Mouse (Mus musculus) retina, postnatal 7 days (tissue): ENCODE measurements around the gene Kntc1.

Source experiments
- DNase-seq: peaks from one replicate; pipeline ENCODE4 v3.0.0-alpha.2; 2012; ENCODE audit warnings: low read depth, low spot score

Kntc1 gene

GRCm38 (mm10) chr5:123808541-123808940 lies 59.0 kb downstream of the Kntc1 start:
- no peak for DNase-seq

DNA sequence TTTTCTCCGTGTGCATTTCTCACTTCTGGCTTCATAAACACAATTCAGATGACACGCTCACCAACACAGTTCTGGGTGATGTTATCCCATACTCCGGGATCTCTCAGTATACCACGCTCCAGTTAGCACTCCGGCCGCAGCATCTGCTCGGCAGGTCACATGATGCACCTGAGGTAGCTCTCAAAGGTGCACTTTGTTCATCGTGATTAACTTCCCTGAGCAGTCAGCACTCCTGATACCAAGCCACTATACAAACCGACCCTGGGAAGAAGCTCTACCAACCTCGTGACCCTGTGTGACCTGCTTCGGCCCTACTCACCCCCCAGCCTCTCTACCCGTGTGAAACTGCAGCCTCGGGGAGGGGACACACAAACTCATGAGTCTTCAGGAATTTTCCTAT lies 59.6 kb downstream of the Kntc1 start:
- DNase-seq, result no peak

- DNase-seq, result no peak
These were observed 67.4 kb downstream of the Kntc1 start for GRCm38 (mm10) chr5:123816891-123817290.

- no peak for DNase-seq
These were observed 69.5 kb downstream of the Kntc1 start for GRCm38 (mm10) chr5:123818941-123819577.

DNA sequence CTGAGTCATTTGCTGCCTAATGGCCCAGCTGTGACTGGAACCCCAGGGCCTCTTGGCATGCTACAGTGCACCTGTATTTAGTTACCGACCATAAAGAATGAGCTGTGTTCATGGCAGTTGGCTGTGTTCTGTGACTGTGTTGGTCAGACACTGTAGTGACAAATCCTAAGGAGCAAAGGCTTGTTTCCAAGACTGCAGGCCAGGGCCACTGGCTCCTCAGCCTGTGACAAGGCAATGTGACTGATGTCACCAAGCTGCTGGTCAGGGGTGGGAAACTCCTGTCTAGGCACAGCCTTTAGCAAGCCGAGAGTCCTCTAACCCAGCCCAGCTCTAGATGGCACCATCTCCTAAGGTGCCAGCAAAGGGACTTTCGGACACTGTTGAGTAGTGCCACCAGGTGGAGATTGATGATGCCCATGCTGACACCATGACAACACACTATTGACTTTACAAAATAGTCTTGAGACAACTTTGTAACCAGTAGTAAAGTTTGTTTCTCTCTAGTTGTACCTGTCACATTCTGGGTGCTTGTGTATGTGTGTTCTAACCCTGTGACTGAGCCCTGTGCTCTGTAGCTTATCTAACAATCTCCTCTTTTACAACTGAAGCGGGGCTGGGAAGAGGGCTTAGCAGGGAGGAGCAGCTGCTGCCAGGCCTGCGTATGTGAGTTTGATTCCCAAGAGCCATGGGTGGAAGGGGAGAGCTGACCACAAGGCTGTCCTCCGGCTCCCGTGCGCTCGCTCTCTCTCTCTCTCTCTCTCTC lies 71.2 kb downstream of the Kntc1 start:
- DNase-seq, result no peak

GRCm38 (mm10) chr5:123821264-123821571 lies 71.7 kb downstream of the Kntc1 start:
- no peak for DNase-seq

- DNase-seq, result no peak
These were observed 73.2 kb downstream of the Kntc1 start for GRCm38 (mm10) chr5:123822706-123823105.

DNA sequence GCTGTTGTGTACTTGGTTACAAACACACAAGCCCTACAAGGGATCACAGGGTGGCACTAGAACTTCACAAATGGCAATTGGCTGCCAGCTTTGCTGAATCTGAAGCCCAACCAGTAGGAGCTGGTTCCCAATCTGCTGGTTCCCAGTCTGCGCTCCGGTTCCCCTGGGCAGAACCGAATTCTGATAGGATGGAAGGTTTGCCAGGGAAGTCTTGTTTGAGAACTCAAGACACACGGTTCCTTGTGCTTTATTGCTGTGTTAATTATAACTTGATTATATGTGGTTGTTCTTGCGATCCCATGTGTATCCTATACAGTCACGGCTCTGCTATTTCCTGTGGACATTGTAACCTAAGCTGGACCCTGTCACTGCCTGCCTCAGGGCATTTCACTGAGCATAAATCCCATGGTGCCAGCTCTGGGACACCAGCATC lies 78.2 kb downstream of the Kntc1 start:
- DNase-seq, result no peak

DNA sequence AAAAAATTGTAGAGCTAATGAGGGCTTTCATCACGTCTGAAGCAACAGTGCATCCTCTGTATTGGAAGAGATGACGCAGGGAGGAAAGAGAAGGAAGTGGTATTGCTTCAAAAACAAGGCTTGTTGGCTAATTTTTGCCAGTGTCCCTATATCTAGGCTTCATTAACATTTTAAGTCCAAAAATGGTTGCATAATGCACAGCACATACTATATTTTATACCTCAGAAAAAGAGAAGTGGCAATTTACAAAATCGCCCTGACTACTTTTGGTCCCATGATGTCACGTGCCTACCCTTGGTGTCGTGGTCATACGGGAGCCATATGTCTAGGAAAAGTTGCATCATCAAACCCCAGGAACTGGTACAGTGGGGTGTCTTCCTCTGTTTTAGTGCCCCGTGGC lies 82.8 kb downstream of the Kntc1 start:
- DNase-seq, result no peak

DNA sequence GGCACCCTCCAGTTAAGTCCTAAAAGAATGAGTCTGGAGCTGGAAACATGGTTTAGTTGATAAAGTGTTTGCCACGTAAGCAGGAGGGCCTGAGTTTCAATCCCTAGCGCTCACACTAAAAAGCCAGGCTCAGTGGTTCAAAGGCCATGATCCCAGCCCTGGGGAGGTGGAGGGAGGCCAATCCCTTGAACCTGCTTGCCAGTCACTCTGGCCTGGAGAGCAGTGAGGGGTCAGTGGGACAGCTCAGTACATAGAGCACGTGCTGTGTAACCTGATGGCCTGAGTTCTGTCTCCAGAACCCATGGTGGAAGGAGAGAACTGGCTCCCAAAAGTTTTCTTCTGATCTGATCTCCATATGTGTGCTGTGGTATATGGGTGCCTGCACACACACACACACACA lies 85.3 kb downstream of the Kntc1 start:
- no peak for DNase-seq

DNA sequence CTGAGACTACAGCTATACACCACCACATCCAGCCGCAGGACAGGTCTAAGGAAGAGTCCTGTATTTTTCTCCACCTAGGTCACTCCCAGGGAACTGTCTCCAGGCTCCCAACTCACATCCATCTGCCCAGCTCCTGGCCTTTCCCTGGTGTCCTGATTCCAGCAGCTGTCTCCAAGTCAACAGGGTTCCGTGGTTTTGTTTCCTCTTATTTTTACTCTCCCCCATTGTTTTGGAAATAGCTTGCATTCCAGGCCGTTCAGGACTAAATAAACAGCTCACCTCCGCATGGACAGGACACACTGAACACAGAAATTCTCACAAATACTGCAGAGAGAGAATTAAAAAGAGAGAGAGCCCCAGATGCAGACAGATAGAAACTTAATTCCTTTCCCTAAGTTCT lies 87.9 kb downstream of the Kntc1 start:
- no peak for DNase-seq

- no peak for DNase-seq
These were observed 92.9 kb downstream of the Kntc1 start for GRCm38 (mm10) chr5:123842221-123842934.

- no peak for DNase-seq
These were observed 93.4 kb downstream of the Kntc1 start for GRCm38 (mm10) chr5:123842935-123843282.

DNA sequence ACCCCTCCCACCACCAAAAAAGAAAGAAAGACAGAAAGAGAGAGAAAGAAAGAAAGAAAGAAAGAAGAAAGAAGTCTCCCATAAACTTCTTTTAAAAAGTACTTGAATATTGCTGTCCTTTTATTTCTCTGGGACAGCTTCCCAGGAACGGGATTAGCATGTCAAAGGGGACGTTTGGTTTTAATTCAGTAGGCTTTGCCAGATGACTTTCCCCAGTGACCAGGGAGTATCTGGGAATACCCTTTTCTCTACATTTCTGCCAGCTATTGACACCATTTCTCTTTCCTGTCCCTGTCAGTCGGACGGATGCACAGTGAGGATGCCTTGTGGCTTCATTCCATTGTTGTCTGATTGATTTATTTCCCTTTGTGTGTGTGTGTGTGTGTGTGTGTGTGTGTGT lies 94.3 kb downstream of the Kntc1 start:
- no peak for DNase-seq

DNA sequence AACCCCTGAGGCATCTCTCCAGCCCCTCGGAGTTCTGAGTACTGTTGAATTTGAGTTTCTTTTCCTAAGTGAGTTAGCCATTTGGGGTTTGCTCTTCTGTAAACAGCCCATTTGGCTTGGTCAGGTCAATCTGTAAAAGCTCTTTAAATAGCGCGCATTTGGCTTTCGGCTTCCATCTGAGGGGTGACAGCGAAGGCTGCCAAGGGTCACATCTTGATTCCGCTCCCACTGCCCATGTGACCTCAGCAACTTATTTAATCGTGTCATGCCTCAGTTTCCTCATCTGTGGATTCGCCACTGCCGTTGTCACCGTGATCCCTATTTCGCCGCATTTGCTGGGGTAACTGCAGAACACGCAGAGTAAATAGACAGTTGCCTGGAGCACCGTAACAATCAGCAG lies 94.8 kb downstream of the Kntc1 start:
- DNase-seq, result no peak

DNA sequence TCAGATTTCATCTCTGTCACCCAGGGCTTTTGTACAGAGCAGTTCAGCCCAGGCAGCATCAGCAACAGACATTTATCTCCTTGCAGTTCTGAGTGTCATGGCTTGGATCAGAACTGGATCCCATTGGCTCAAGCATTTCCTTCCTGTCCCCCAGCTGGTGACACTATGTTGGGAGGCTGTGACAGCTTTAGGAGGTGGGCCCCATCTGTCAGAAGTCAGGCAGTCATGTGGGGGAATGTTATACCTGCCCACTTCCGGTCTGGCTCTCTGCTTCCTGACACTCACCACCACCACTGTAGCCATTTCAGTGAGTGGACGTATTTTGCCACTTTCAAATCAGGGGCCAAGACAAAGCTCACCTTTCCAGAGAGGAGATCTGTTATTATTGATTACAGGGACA lies 101.9 kb downstream of the Kntc1 start:
- no peak for DNase-seq

- no peak for DNase-seq
These were observed 104.5 kb downstream of the Kntc1 start for GRCm38 (mm10) chr5:123853877-123854504.

- no peak for DNase-seq
These were observed 105.0 kb downstream of the Kntc1 start for GRCm38 (mm10) chr5:123854511-123854910.

DNA sequence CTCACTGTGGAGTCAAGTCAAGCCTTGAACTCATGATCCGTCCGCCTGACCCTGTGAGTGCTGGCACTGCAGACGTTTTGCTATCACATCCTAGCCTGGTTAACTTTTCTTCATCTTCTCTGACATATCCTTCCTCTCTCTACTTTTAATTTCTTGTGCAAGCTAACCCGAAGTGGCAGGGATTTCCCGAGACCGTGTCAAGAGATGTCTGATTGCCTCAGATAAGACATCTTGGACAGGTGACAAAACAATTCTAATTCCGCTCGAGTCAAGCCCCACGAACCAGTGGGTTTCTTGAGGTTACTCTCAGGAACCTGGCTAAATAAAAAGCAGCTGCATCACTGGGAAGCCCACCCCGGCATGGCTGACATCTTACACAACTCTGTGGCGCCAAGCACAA lies 109.3 kb downstream of the Kntc1 start:
- DNase-seq, result no peak

DNA sequence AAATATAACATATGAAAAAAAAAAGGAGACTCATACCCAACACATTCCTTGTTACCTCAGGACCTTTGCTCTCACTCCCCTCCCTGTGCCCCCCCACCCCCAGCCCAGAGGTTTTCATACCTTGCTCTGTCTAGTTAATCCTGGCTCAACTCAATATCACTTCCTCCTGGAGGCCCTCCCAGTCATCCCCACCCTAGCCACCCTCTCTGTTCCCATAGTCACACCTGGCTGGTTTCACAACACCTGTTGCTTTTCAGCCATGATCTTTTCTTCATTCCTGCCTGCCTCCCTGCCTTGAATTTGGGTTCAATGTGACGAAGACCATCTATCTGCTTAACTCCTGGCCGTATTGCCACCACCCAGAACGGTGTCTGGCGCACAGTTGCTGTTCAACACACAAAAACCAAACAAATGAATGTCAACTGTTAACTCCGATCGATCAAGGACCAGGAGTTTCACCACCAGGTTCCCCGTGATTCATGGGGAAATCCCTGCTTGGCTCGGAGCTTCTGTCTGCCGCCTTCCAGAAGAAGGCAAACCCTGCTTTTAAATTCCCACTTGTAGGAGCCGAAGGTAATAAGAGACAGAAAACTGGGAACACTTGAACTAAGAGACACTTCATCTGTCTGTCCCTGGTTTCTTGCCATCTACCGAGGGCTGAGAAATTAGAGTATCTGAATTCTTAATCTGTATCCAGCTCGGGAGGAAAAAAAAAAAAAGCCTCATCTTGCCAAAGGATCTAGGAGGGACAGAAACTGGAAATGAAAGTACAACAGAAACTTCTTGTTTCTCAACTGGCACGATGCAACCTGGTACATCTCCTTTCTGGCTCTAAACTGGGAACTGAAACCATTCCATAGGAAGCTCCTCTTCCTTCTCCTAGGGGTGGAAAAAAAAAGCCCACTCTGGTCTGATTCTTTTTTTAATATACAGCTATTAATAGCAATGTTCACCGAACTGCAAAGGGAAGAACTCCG lies 113.1 kb downstream of the Kntc1 start:
- no peak for DNase-seq

DNA sequence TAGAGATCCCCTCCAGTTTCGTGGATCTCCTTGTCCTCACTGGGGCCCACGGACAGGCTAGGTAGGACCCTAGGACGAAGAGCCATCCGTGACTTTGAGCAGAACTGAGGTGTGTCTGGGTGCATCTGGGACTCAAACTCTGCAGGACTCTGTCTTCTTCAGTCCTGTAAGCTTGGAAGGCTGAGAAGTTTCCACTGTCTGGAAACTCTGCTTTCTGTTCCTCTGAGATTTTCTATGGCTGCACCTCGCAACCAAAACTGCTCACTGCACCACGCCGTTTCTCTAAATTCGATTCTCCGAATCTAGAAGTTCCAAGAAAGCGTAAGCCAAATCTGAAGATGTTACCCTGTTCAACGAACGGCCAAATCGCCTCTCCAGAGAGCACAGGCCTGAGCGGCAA lies 114.4 kb downstream of the Kntc1 start:
- DNase-seq, result no peak
